Mouse (Mus musculus): ENCODE measurements around the gene Dusp8.

Dusp8 gene

DNA sequence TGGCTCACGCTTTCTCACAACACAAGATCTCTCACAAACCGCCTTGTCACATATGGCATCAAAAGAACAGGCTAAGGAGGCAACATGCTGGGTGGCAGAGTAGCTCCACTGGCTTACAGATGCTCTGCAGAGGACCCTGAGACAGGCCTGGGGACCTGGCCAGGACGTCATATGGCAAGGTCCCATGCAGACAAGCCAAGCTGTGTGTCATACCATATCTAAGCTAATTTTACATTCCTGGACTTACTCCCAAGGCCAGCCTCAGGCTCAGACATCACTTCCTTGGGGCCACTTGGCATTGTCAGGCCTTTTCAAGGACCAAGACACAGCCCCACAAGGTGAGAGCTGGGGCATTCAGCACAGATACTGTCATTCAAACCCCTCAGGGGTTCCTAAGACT lies 40.2 kb downstream of the Dusp8 start:
- in situ Hi-C loops (cut with MboI, MseI): no loop called here

DNA sequence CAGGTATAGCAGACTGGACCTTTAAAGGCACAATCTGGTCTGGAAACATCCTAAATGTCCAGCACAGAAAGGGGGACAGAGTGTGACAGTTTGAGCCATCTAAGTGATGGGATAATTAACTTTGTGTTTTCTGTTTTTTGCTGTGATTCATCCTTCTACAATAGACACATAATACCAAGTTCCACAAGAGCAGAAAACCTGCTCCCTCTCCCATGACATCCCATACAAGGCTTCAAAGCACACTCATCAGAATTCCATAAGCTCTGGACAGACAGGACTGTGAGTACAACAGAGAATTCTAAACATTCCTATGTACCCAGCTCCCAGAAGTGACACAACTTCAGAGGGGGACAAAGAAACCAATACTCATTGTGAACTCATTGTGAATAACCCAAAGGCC lies 45.1 kb downstream of the Dusp8 start:
- in situ Hi-C loops (cut with MboI, MseI): no loop called here

DNA sequence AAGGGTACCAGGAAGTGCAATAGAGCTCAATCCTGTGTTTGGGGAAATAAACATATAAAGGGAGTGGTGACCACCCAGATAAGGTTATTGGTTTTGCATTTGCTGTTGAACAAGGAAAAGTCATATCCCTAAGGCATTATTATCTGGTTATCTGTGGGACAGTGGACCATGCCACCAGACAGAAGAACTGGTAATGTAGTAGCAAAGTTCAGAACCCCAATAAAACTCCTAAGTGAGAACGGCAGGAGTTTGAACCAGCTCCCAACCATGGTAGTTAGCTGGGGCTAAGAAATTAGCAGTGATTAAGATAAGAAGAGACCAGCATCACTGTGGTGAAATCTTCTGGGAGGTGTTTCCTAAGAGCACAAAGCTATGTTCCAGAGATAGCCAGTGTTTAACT lies 49.7 kb downstream of the Dusp8 start:
- in situ Hi-C loops (cut with MboI, MseI): no loop called here

DNA sequence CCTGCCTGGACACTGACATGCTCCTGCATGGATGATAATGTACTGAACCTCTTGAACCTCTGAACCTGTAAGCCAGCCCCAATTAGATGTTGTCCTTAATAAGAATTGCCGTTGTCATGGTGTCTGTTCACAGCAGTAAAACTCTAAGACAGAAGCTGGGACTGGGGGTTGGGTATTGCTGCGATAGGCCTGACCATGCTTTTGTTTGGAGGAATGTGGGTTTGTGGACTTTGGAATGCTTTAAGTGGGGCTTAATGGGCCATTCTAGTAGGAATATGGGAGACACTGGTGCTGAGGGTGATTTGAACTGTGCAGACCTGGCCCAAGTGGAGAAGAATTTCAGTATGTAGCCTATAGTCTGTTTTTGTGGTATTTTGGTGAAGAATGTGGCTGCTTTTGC lies 50.3 kb downstream of the Dusp8 start:
- in situ Hi-C loops (cut with MboI, MseI): no loop called here

DNA sequence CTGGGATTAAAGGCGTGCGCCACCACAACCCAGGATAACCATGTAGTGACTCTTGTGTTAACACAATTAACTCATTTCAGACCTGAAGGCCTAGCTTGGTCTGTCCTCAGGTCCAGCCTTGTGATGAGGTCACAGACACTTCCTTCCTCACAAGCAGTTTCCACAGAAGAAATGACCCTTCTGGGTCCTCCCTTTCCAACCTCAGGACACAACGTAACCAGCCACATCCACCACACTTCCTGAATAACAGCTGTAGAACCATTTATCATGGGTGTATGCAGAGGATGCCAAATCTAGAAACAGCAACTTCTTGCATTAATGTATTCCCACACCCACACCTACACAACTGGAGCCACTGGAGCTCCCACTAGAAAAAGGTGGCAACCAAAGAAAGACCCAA lies 54.9 kb downstream of the Dusp8 start:
- in situ Hi-C loops (cut with MboI, MseI): no loop called here

DNA sequence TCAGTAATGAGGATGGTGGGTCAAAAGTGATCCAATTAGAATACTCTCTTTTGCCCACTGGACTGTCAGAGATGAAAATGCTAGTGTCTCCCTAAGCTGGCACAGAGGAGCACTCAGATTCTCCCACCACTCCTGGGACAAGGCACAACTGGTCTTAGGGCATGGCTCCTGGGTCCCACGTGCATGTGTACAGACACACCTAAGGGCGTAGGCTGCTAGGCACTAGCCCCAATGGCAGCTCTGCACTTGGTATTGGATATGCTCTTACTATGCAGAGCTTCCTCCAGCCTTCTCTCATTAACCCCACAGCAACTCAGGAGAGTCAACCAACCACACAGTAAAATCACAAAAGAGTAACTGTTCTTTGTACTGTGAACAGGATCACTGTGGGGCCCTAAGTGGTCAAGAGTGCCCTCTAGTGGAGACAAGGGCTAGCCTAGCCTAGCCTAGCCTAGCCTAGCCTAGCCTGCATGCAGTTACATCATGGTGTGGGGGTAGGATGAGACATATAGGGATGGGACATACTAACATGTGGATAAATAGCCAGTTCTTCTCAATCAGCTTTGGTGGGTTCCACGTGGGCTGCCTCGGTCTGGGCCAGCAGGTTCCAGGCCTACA lies 58.0 kb downstream of the Dusp8 start:
- in situ Hi-C loops (cut with MboI, MseI): no loop called here

DNA sequence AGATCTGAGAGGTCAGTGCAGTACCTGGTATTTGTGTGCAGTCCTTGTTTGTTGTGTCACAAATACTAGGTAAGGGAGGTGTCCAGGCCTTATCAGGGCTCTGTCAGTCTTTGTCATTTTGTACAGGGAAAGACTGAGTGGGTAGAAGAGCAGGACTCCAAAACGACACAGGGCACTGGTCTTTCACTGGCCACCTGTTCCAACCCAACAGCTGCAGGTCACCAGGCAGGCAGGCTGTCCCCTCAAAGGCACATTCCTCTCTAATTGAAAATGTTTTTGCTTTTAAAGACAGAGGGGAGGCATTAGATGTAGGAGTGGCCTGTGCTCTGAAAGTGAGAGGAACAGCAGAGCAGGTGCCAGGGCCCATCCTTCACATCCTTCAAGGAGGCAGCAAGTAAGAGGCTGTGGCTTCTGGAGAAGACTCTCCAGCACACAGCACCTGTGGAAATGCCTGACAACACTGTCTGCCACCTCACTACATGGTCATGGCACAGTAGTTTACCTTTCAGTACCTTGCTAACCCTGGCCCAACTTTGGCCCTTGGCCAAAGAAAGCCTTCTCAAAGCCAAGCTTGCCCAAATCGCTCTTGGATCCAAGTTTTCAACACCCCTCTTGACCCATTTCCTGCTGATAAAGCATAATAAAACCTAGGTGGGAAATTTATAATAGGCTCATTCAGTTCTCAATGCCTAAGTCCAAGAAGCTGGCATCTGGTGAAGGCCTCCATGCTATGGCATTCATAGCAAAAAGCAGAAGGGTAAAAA lies 60.4 kb downstream of the Dusp8 start:
- in situ Hi-C loops (cut with MboI, MseI): no loop called here

DNA sequence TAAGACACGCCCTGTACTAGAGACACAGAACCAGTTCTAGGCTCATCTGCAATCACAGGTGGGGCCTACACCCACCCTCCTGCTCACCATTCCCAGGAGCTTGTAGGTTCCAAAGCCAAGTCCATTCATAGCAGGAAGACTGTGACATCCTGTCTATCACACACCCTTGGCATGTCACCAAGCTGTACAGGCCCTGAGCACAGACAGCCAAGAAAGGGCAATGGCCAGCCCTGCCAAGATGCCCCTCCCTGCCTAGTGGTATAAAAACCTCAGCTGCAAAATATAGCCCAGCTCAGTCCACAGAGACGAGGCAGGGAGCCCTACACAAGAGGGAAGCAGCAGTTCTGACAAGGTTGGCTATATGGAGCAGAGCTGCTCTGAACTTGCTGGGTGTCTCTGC lies 61.4 kb downstream of the Dusp8 start:
- in situ Hi-C loops (cut with MboI, MseI): no loop called here

DNA sequence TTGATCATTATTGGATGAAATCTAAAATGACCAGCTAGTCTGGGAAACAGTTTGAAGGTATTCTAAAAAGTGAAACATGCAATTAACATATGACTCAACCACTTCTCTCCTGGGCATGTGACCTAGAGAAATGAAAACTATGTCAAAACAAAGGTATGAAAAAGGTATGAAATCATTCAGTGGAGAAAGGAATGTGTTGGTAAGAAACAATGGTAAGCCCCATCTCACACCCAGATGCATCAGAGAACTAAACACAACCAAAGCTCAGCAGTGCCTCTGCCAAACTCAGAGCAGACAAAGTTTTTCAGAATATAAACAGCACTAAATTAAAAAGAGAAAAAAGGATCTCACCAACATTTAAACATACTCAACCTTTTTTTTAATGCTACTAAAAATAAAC lies 65.6 kb downstream of the Dusp8 start:
- in situ Hi-C loops (cut with MboI, MseI): no loop called here

Measured in T-helper 17 cell (primary cell).